Mouse (Mus musculus) erythroblast, embryonic 14.5 days (primary cell): Measurements from ENCODE around the gene Muc20. TPM values are rescaled to one million over a fixed set of nuclear protein-coding genes. Genes with fewer than 3 reads are reported as not detected.

Source experiments
- H3K27me3 ChIP-seq: 2 replicates; pipeline ENCODE4 v1.6.1; 2012; ENCODE audit warnings: inconsistent platforms; ENCODE audit not compliant: control insufficient read depth
- H3K36me3 ChIP-seq: 2 replicates; pipeline ENCODE4 v1.6.1; 2012; ENCODE audit warnings: mild to moderate bottlenecking, inconsistent platforms; ENCODE audit not compliant: control insufficient read depth
- H3K4me1 ChIP-seq: 2 replicates; pipeline ENCODE4 v1.6.1; 2012; ENCODE audit warnings: inconsistent platforms; ENCODE audit not compliant: control insufficient read depth
- H3K4me3 ChIP-seq: replicated peaks from 2 replicates; pipeline ENCODE3; 2012; ENCODE audit warnings: moderate library complexity, mild to moderate bottlenecking, inconsistent platforms
- H3K9me3 ChIP-seq: 2 replicates; pipeline ENCODE4 v1.6.1; 2012; ENCODE audit warnings: low read length, inconsistent platforms, mixed read lengths; ENCODE audit not compliant: control insufficient read depth
- GATA1 ChIP-seq: IDR thresholded peaks from 2 replicates; pipeline ENCODE4 v1.6.1; 2012; ENCODE audit warnings: low read length, inconsistent platforms, mixed read lengths
- TAL1 ChIP-seq: IDR thresholded peaks from 3 replicates; pipeline ENCODE4 v1.6.1; 2012; ENCODE audit warnings: low read length, inconsistent platforms, mixed read lengths
- polyA plus RNA-seq: library from polyadenylated mRNA; stranded (reverse); fragments of >175 nt; gene quantifications from 2 replicates; pipeline ENCODE4 v1.2.3, GENCODE M21; 2012

Muc20 gene
- polyA plus RNA-seq, 1 experiment, result 0.01 TPM

DNA sequence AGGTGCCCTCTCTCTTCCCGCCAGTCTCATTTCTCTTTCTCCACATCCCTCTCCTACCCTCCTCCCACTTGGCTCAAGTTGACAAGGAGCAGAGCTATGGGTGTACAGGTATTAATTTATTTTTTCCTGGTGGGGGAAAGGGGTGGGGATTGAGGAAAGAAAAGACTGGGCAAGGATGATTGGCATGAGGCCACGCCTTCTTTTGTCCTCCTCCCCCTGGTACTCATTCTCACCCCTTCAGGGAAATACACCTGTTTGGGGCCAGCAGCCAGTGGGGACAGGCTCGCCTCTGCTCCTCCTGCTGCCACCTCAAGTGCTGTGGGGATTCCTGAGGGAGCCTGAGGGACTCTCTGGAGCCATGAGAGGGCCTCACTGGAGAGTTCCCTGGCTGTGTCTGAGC is 61.2 kb downstream of the Muc20 start:
- no peaks in the 10 kb centered on the region for H3K27me3 ChIP-seq
- H3K36me3 ChIP-seq, result no peaks in the 10 kb centered on the region
- H3K9me3 ChIP-seq, result no peaks in the 10 kb centered on the region
- TF ChIP-seq TAL1 (no peak), GATA1 (no peak)
- H3K4me3 ChIP-seq, result no peak overlapping the region
- no peaks in the 10 kb centered on the region for H3K4me1 ChIP-seq

DNA sequence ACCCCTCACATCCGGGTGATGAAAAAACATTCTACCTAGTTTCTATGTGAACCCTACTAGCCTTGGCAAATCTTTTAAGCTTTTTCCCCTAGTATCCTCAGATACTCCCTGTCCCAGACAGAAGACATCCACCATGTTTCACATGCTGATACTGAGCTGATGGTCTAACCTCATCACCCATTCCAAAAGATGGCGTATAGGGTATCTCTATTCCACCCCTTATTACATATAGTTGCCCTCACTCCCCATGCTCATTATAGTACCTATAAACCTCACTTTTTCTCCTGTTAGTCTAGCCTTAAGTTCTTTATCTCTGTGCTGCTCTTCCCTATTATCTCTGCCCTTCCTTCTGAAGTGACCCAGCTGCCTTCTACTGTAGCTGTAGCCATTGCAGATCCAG is 61.6 kb downstream of the Muc20 start, which contains the start of gene Muc4:
TSS of gene Muc4 (plus strand) at position 301 of the 400 bp plus-strand sequence.
- TF ChIP-seq TAL1 (no peak), GATA1 (no peak)
- H3K4me1 ChIP-seq, result no peaks in the 10 kb centered on the region
- no peaks in the 10 kb centered on the region for H3K9me3 ChIP-seq
- H3K27me3 ChIP-seq, result no peaks in the 10 kb centered on the region
- H3K36me3 ChIP-seq, result no peaks in the 10 kb centered on the region
- H3K4me3 ChIP-seq, result no peak within 1 kb of the TSS

DNA sequence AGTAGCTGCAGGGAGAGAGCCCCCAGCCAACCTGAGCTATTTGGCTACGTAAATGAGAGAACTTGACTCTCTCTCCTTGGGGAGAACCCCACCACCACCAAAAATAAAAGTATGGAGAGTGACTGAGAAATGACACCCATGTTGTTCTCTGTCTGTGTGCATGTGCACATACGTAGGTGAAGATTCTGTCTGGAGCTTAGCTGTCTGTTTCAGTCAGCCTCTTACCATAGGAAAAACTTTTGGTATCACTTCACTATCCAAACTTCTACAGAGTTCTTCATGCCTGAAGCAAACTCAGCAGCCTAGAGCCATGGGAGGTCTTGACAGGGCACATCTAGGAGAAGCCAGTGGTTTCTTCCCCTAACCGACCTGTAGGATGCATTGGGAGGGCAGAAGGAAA is 64.0 kb downstream of the Muc20 start:
- Histone ChIP-seq H3K9me3 (no peaks in the 10 kb centered on the region), H3K4me1 (no peaks in the 10 kb centered on the region), H3K36me3 (no peaks in the 10 kb centered on the region), H3K4me3 (no peak overlapping the region), H3K27me3 (no peaks in the 10 kb centered on the region)
- TF ChIP-seq GATA1 (no peak), TAL1 (no peak)

DNA sequence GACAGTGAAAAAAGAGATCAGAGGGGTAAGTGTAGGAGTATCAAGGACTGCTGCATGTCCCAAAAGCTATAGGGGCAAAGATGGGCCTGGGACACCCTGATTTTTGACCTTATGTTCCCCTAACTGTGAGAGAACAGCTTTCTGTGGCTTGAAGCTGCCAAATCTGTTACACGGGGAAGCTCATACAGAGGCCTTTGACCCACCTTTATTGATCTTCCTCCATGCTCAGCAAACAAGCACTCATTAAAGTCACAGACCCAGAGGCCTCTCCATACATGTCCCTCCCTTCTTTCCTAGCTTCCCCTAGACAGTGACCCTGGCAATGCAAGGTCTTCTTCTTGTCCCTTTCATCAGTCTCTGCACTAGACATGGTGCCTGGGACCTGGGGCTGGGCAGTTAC is 68.5 kb downstream of the Muc20 start:
- Histone ChIP-seq H3K9me3 (no peaks in the 10 kb centered on the region), H3K27me3 (no peaks in the 10 kb centered on the region), H3K4me3 (no peak overlapping the region), H3K36me3 (no peaks in the 10 kb centered on the region), H3K4me1 (no peaks in the 10 kb centered on the region)
- no peak for TF ChIP-seq GATA1
- no peak for TF ChIP-seq TAL1

DNA sequence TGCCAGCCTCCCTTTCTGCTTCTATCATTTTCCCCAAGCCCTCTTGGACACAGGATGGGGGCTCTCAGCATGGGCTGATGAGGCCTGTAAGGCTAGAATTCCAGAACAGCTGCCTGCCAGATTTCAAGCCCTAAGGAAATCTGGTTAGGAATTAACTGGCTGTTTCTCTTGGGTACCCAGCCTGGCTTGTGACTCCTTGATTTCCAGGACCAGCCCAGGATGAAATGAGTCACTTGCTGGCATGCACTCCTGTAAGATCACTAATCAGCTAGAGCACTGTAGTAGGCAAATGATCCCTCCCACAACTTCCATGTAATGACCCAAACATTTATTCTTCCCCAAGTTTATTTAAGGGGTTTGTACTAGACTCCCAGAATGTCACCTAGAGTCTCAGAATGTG is 69.0 kb downstream of the Muc20 start:
- no peaks in the 10 kb centered on the region for H3K9me3 ChIP-seq
- no peaks in the 10 kb centered on the region for H3K36me3 ChIP-seq
- peaks cover 3% of the 10 kb centered on the region for H3K4me1 ChIP-seq
- TF ChIP-seq GATA1, result no peak
- TF ChIP-seq TAL1, result no peak
- no peaks in the 10 kb centered on the region for H3K27me3 ChIP-seq
- H3K4me3 ChIP-seq, result no peak overlapping the region

Other genes with a start within 250 kb of the Muc20 start
- 5.4 and 6.9 TPM in 2 replicates for gene Tfrc, start 188.5 kb downstream of the Muc20 start, polyA plus RNA-seq
- 59.1 and 61.6 TPM in 2 replicates for gene Tnk2, start 153.6 kb downstream of the Muc20 start, polyA plus RNA-seq
- 0.08 TPM in 1 of 2 replicates, not detected in the other for gene Muc4, start 61.5 kb downstream of the Muc20 start, polyA plus RNA-seq
- gene Smbd1, start 13.0 kb upstream of the Muc20 start, polyA plus RNA-seq, result not detected in 2 replicates
- 0.23 and 1.6 TPM in 2 replicates for gene Fyttd1, start 80.1 kb upstream of the Muc20 start, polyA plus RNA-seq
- 0.15 and 0.30 TPM in 2 replicates for gene Rubcn, start 80.3 kb upstream of the Muc20 start, polyA plus RNA-seq
- 0.08 and 0.14 TPM in 2 replicates for gene Lrch3, start 116.7 kb upstream of the Muc20 start, polyA plus RNA-seq